Mouse (Mus musculus): ENCODE measurements around the gene Ccdc70.

GRCm38 (mm10) chr8:22022244-22022643 lies 52.7 kb downstream of the Ccdc70 start:
- TF ChIP-seq POLR2A (IDR thresholded peaks at IDR 0.05; ENCODE audit: control insufficient read depth in 1 of 2, insufficient read depth in 1 of 2, low read depth in 1 of 2, low read length in 2 of 2, poor library complexity in 1 of 2) (no peak), JUND (IDR thresholded peaks at IDR 0.05; ENCODE audit: low read depth, low read length) (no peak), CTCF (IDR thresholded peaks at IDR 0.05 in 2 of 3, conservative IDR thresholded peaks at IDR 0.05 in 1 of 3; ENCODE audit: control insufficient read depth in 1 of 3, insufficient read depth in 1 of 3, low read depth in 2 of 3, low read length in 3 of 3, poor library complexity in 1 of 3, severe bottlenecking in 1 of 3) (peak in 2 of 3 experiments; percentile 25 to 35; a peak in 3 of 6 replicates), USF1 (IDR thresholded peaks at IDR 0.05; ENCODE audit: low read depth, low read length) (no peak), POLR2AphosphoS2 (IDR thresholded peaks at IDR 0.05; ENCODE audit: low read length) (no peak), EP300 (IDR thresholded peaks at IDR 0.05; ENCODE audit: low read depth in 1 of 2, low read length in 2 of 2) (no peak), HCFC1 (IDR thresholded peaks at IDR 0.05; ENCODE audit: low read depth, low read length) (no peak), MXI1 (IDR thresholded peaks at IDR 0.05; ENCODE audit: low read depth, low read length) (no peak), TAL1 (IDR thresholded peaks at IDR 0.05; ENCODE audit: low read length) (no peak), CHD2 (IDR thresholded peaks at IDR 0.05; ENCODE audit: low read length) (no peak)

All from MEL (cell line).